Mouse (Mus musculus): ENCODE measurements around the gene Tpst2. TPM values are rescaled to one million over a fixed set of nuclear protein-coding genes. Genes with fewer than 3 reads are reported as not detected.
A peak's percentile ranks its signal among the peaks of the same experiment; 100 is the strongest.

The Tpst2 gene
- polyA plus RNA-seq, 1 experiment from 2014 or later: 32.3 TPM

DNA sequence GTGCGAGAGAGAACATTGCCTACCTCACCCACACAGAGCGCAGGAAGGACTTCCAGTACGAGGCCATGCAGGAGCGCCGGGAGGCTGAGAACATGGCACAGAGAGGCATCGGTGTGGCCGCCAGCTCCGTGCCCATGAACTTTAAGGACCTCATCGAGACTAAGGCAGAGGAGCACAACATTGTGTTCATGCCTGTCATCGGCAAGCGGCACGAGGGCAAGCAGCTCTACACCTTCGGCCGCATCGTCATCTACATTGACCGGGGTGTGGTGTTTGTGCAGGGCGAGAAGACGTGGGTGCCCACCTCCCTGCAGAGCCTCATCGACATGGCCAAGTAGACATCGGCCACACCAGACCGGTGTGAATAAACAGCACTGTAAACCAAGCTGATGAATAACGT lies 60.5 kb downstream of the Tpst2 start:
- DNase-seq (ENCODE audit: low spot score) (no peak), ATAC-seq (ENCODE audit: low FRiP score) (no peak)
- peaks cover 8% of the 10 kb centered on the region for H3K36me3 ChIP-seq (ENCODE audit: control insufficient read depth, insufficient read depth, low read length)
- no peak overlapping the region for H3K4me2 ChIP-seq (replicated peaks; ENCODE audit: low read depth, low read length)
- H3K4me1 ChIP-seq (replicated peaks; ENCODE audit: control insufficient read depth, insufficient read depth, low read length): peaks cover 2% of the 10 kb centered on the region; the same call in 1 of the 2 replicates
- H3K9me3 ChIP-seq (ENCODE audit: control insufficient read depth, low read length): no peaks in the 10 kb centered on the region
- no peak overlapping the region for H3K27ac ChIP-seq (ENCODE audit: low read depth, low read length)
- no peak overlapping the region for H3K9ac ChIP-seq (ENCODE audit: low read depth, low read length)
- 98% methylated on average over 22 of the region's 22 CpGs for WGBS
- H3K4me3 ChIP-seq (ENCODE audit: low read depth, low read length): no peak overlapping the region
- no peaks in the 10 kb centered on the region for H3K27me3 ChIP-seq (ENCODE audit: control insufficient read depth, insufficient read depth, low read length)

GRCm38 (mm10) chr5:112339215-112339614 lies 62.7 kb downstream of the Tpst2 start:
- 71% methylated on average over 7 of the region's 7 CpGs for WGBS
- Histone ChIP-seq H3K9me3 (ENCODE audit: control insufficient read depth, low read length) (no peaks in the 10 kb centered on the region), H3K27me3 (ENCODE audit: control insufficient read depth, insufficient read depth, low read length) (no peaks in the 10 kb centered on the region), H3K4me3 (ENCODE audit: low read depth, low read length) (no peak overlapping the region), H3K4me2 (replicated peaks; ENCODE audit: low read depth, low read length) (no peak overlapping the region), H3K4me1 (replicated peaks; ENCODE audit: control insufficient read depth, insufficient read depth, low read length) (peaks cover 8% of the 10 kb centered on the region), H3K9ac (ENCODE audit: low read depth, low read length) (no peak overlapping the region), H3K36me3 (ENCODE audit: control insufficient read depth, insufficient read depth, low read length) (peaks cover 5% of the 10 kb centered on the region), H3K27ac (ENCODE audit: low read depth, low read length) (no peak overlapping the region)
- no peak for ATAC-seq (ENCODE audit: low FRiP score)
- DNase-seq (ENCODE audit: low spot score): no peak

GRCm38 (mm10) chr5:112342463-112343204 lies 66.1 kb downstream of the Tpst2 start, which contains the start of the genes Srrd and Hps4:
TSS of gene Srrd (minus strand) at chr5:112343040.
TSS of gene Hps4 (plus strand) at chr5:112343083.
- peak within 1 kb of the TSS; percentile 67 for H3K9ac ChIP-seq (ENCODE audit: low read depth, low read length)
- peak; percentile 91 for DNase-seq (ENCODE audit: low spot score)
- no peak within 1 kb of the TSS for H3K27ac ChIP-seq (ENCODE audit: low read depth, low read length)
- no peaks in the 10 kb centered on the region for H3K27me3 ChIP-seq (ENCODE audit: control insufficient read depth, insufficient read depth, low read length)
- peak within 1 kb of the TSS; percentile 73 for H3K4me2 ChIP-seq (replicated peaks; ENCODE audit: low read depth, low read length)
- peak; percentile 59; the same call in 1 of the 2 replicates for ATAC-seq (ENCODE audit: low FRiP score)
- H3K4me1 ChIP-seq (replicated peaks; ENCODE audit: control insufficient read depth, insufficient read depth, low read length): peaks cover 8% of the 10 kb centered on the region
- H3K4me3 ChIP-seq (ENCODE audit: low read depth, low read length): peak within 1 kb of the TSS; percentile 90
- peaks cover 2% of the 10 kb centered on the region; the same call in 1 of the 2 replicates for H3K36me3 ChIP-seq (ENCODE audit: control insufficient read depth, insufficient read depth, low read length)
- WGBS: 3% methylated on average over 44 of the region's 64 CpGs
- no peaks in the 10 kb centered on the region for H3K9me3 ChIP-seq (ENCODE audit: control insufficient read depth, low read length)

GRCm38 (mm10) chr5:112343205-112343595 lies 66.7 kb downstream of the Tpst2 start:
- DNase-seq (ENCODE audit: low spot score) (peak; percentile 61), ATAC-seq (ENCODE audit: low FRiP score) (peak; percentile 75)
- no peaks in the 10 kb centered on the region for H3K9me3 ChIP-seq (ENCODE audit: control insufficient read depth, low read length)
- H3K27me3 ChIP-seq (ENCODE audit: control insufficient read depth, insufficient read depth, low read length): no peaks in the 10 kb centered on the region
- peak overlapping the region; percentile 90 for H3K4me3 ChIP-seq (ENCODE audit: low read depth, low read length)
- H3K9ac ChIP-seq (ENCODE audit: low read depth, low read length): peak overlapping the region; percentile 67
- peak overlapping the region; percentile 73 for H3K4me2 ChIP-seq (replicated peaks; ENCODE audit: low read depth, low read length)
- no peak overlapping the region for H3K27ac ChIP-seq (ENCODE audit: low read depth, low read length)
- H3K4me1 ChIP-seq (replicated peaks; ENCODE audit: control insufficient read depth, insufficient read depth, low read length): peaks cover 8% of the 10 kb centered on the region
- 0 out of 2 replicates have a peak, but pooled peaks cover 2% of the 10 kb centered on the region for H3K36me3 ChIP-seq (ENCODE audit: control insufficient read depth, insufficient read depth, low read length)
- 2% methylated on average over 24 of the region's 24 CpGs for WGBS

- Histone ChIP-seq H3K36me3 (ENCODE audit: control insufficient read depth, insufficient read depth, low read length) (no peaks in the 10 kb centered on the region), H3K9me3 (ENCODE audit: control insufficient read depth, low read length) (no peaks in the 10 kb centered on the region), H3K9ac (ENCODE audit: low read depth, low read length) (no peak overlapping the region), H3K4me3 (ENCODE audit: low read depth, low read length) (no peak overlapping the region), H3K4me2 (replicated peaks; ENCODE audit: low read depth, low read length) (no peak overlapping the region), H3K4me1 (replicated peaks; ENCODE audit: control insufficient read depth, insufficient read depth, low read length) (peaks cover 8% of the 10 kb centered on the region), H3K27me3 (ENCODE audit: control insufficient read depth, insufficient read depth, low read length) (no peaks in the 10 kb centered on the region), H3K27ac (ENCODE audit: low read depth, low read length) (no peak overlapping the region)
- ATAC-seq (ENCODE audit: low FRiP score) (no peak), DNase-seq (ENCODE audit: low spot score) (no peak)
- 81% methylated on average over 6 of the region's 6 CpGs for WGBS
Observed at GRCm38 (mm10) chr5:112344092-112344960, 67.8 kb downstream of the Tpst2 start.

DNA sequence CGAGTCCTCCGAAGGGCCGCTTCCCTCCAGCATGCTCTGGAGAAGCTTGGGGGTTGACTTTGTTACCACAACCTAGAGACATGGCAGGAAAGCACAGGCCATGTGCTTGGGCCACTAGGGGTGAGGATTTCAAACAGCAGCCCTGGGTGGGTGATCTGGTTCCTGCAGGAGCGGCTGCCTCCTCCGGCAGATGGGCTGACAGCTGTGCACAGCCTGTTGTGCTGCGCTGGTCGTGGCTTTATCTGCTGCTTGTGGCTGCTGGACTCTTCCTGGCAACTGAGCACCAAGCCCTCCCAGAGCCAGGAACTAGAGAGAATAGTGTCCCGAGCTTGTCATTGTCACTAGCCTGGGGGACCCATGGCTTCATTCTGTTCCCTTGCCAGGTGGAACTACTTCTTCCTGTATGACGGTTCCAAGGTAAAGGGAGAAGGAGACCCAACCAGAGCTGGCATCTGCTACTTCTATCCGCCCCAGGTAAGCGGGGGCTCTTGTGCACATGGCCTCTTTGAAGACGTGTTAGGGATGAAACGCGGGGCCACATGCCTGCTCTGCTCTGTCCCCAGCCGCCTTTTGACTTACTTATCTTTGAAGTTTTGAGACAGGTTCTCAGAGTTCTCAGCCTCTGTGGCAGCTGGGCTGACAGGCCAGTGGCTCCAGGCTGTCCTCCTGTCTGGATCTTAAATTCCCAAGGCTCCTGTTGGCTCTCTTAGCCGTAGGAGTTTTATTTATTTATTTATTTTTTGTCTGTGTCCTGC lies 69.9 kb downstream of the Tpst2 start:
- 85% methylated on average over 16 of the region's 16 CpGs for WGBS
- H3K4me1 ChIP-seq (replicated peaks; ENCODE audit: control insufficient read depth, insufficient read depth, low read length): peaks cover 8% of the 10 kb centered on the region
- 0 out of 2 replicates have a peak, but pooled peaks cover 2% of the 10 kb centered on the region for H3K36me3 ChIP-seq (ENCODE audit: control insufficient read depth, insufficient read depth, low read length)
- ATAC-seq (ENCODE audit: low FRiP score): no peak
- DNase-seq (ENCODE audit: low spot score): no peak
- H3K27ac ChIP-seq (ENCODE audit: low read depth, low read length): no peak overlapping the region
- H3K4me3 ChIP-seq (ENCODE audit: low read depth, low read length): no peak overlapping the region
- no peak overlapping the region for H3K9ac ChIP-seq (ENCODE audit: low read depth, low read length)
- H3K27me3 ChIP-seq (ENCODE audit: control insufficient read depth, insufficient read depth, low read length): no peaks in the 10 kb centered on the region
- no peak overlapping the region for H3K4me2 ChIP-seq (replicated peaks; ENCODE audit: low read depth, low read length)
- no peaks in the 10 kb centered on the region for H3K9me3 ChIP-seq (ENCODE audit: control insufficient read depth, low read length)

GRCm38 (mm10) chr5:112349169-112349568 lies 72.7 kb downstream of the Tpst2 start:
- 0 out of 2 replicates have a peak, but pooled peaks cover 2% of the 10 kb centered on the region for H3K36me3 ChIP-seq (ENCODE audit: control insufficient read depth, insufficient read depth, low read length)
- H3K27me3 ChIP-seq (ENCODE audit: control insufficient read depth, insufficient read depth, low read length): no peaks in the 10 kb centered on the region
- WGBS: 92% methylated on average over 8 of the region's 8 CpGs
- no peak overlapping the region for H3K4me3 ChIP-seq (ENCODE audit: low read depth, low read length)
- H3K4me2 ChIP-seq (replicated peaks; ENCODE audit: low read depth, low read length): no peak overlapping the region
- H3K9ac ChIP-seq (ENCODE audit: low read depth, low read length): no peak overlapping the region
- no peak overlapping the region for H3K27ac ChIP-seq (ENCODE audit: low read depth, low read length)
- DNase-seq (ENCODE audit: low spot score) (no peak), ATAC-seq (ENCODE audit: low FRiP score) (no peak)
- no peaks in the 10 kb centered on the region for H3K9me3 ChIP-seq (ENCODE audit: control insufficient read depth, low read length)
- no peaks in the 10 kb centered on the region for H3K4me1 ChIP-seq (replicated peaks; ENCODE audit: control insufficient read depth, insufficient read depth, low read length)

DNA sequence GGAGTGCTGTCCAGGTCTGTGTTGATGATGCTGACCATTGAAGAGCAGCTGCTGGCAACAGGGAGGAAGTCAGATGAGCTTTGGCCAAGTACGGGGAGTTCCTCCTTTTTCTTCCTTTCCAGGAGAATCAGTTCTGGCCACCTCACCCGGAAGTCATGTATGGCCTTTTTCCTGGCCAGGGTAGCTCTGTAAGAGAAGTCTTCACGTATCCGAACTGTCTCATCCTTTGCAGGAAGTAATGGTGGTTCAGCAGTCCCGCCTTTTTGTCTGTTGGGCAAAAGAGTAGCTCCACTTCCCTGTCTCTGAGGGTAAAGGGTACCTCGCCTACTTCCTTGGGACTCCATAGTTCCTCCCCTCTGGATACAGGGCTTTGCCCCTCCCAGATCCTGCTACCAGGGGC lies 79.0 kb downstream of the Tpst2 start:
- no peaks in the 10 kb centered on the region for H3K9me3 ChIP-seq (ENCODE audit: control insufficient read depth, low read length)
- H3K27ac ChIP-seq (ENCODE audit: low read depth, low read length): no peak overlapping the region
- no peak for ATAC-seq (ENCODE audit: low FRiP score)
- H3K4me1 ChIP-seq (replicated peaks; ENCODE audit: control insufficient read depth, insufficient read depth, low read length): no peaks in the 10 kb centered on the region
- no peak overlapping the region for H3K4me2 ChIP-seq (replicated peaks; ENCODE audit: low read depth, low read length)
- no peak overlapping the region for H3K4me3 ChIP-seq (ENCODE audit: low read depth, low read length)
- H3K9ac ChIP-seq (ENCODE audit: low read depth, low read length): no peak overlapping the region
- no peak for DNase-seq (ENCODE audit: low spot score)
- H3K36me3 ChIP-seq (ENCODE audit: control insufficient read depth, insufficient read depth, low read length): no peaks in the 10 kb centered on the region
- H3K27me3 ChIP-seq (ENCODE audit: control insufficient read depth, insufficient read depth, low read length): no peaks in the 10 kb centered on the region
- 89% methylated on average over 6 of the region's 6 CpGs for WGBS
